Mouse (Mus musculus) kidney, postnatal 4 days (tissue): ENCODE data around the gene Cd68.
A peak's percentile ranks its signal among the peaks of the same experiment; 100 is the strongest.

ENCODE experiments used
- DNase-seq, 2 experiments: peaks; one replicate each; pipeline ENCODE4 v3.0.0; 2021; ENCODE audit warnings: mixed read lengths in 2 of 2

Cd68 gene

GRCm38 (mm10) chr11:69693421-69693965 lies 27.5 kb upstream of the Cd68 start:
- DNase-seq, result peak in 1 of 2 experiments; percentile 22

- DNase-seq, result peak in 1 of 2 experiments; percentile 61
Observed at GRCm38 (mm10) chr11:69692863-69693262, 26.9 kb upstream of the Cd68 start.

- DNase-seq, result no peak
Observed at GRCm38 (mm10) chr11:69692196-69692811, 26.4 kb upstream of the Cd68 start.

GRCm38 (mm10) chr11:69689891-69690290 lies 23.9 kb upstream of the Cd68 start:
- DNase-seq, result no peak

GRCm38 (mm10) chr11:69687061-69687460 lies 21.1 kb upstream of the Cd68 start:
- no peak for DNase-seq

- DNase-seq, result peak; percentile 83 to 87
Observed at GRCm38 (mm10) chr11:69686377-69686776, 20.4 kb upstream of the Cd68 start.

GRCm38 (mm10) chr11:69685526-69686148 lies 19.7 kb upstream of the Cd68 start, which contains the start of gene Tnfsf13:
TSS of gene Tnfsf13 (minus strand) at chr11:69685784.
- DNase-seq, result peak; percentile 59 to 74

GRCm38 (mm10) chr11:69684936-69685335 lies 19.0 kb upstream of the Cd68 start:
- no peak for DNase-seq

GRCm38 (mm10) chr11:69684128-69684745 lies 18.3 kb upstream of the Cd68 start:
- DNase-seq, result no peak

- DNase-seq, result no peak
Observed at GRCm38 (mm10) chr11:69683576-69683975, 17.6 kb upstream of the Cd68 start.

GRCm38 (mm10) chr11:69682840-69683533 lies 17.0 kb upstream of the Cd68 start:
- DNase-seq, result peak; percentile 95

GRCm38 (mm10) chr11:69682209-69682839 lies 16.4 kb upstream of the Cd68 start:
- DNase-seq, result no peak

GRCm38 (mm10) chr11:69681314-69682208 lies 15.6 kb upstream of the Cd68 start, which contains the start of gene Senp3:
TSS of gene Senp3 (minus strand) at chr11:69682084.
- DNase-seq, result peak; percentile 98 to 99

GRCm38 (mm10) chr11:69680136-69680855 lies 14.3 kb upstream of the Cd68 start:
- DNase-seq, result no peak

GRCm38 (mm10) chr11:69679144-69679543 lies 13.2 kb upstream of the Cd68 start:
- DNase-seq, result no peak

- peak; percentile 100 for DNase-seq
Observed at GRCm38 (mm10) chr11:69672211-69672706, 6.3 kb upstream of the Cd68 start, which contains the start of gene Eif4a1. TSS of gene Eif4a1 (minus strand) at chr11:69672423.

- DNase-seq, result no peak
Observed at GRCm38 (mm10) chr11:69671726-69672124, 5.8 kb upstream of the Cd68 start.

- peak; percentile 97 to 98 for DNase-seq
Observed at GRCm38 (mm10) chr11:69670786-69671725, 5.1 kb upstream of the Cd68 start.

- DNase-seq, result no peak
Observed at GRCm38 (mm10) chr11:69666665-69667005, 682 bp upstream of the Cd68 start.
